Mouse (Mus musculus): Measurements from ENCODE around the gene Zfp64.

Zfp64 gene

GRCm38 (mm10) chr2:168911527-168911926 is 43.9 kb downstream of the Zfp64 start:
- in situ Hi-C loops (cut with MboI; ENCODE audit: unreplicated experiment in 2 of 2): no loop called here

- in situ Hi-C loops (cut with MboI; ENCODE audit: unreplicated experiment in 2 of 2): no loop called here
These were observed 49.4 kb downstream of the Zfp64 start for GRCm38 (mm10) chr2:168906022-168906421.

DNA sequence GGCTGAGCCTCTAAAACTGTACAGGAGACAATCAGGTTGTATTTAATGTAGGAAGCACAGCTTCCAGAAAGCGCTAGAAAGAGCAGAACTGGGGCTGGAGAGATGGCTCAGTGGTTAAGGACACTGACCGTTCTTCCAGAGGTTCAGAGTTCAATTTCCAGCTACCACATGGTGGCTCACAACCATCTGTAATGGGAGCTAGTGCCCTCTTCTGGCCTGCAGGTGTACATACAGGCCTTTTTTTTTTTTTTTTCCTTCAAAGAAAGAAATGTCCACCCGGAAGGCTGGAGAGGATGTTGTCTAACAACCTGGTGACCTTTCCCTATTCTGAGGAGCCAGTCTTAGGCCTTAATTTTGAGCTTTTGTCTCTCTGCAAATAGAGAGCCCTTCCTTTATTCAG is 50.5 kb downstream of the Zfp64 start:
- in situ Hi-C loops (cut with MboI; ENCODE audit: unreplicated experiment in 2 of 2): no loop called here

GRCm38 (mm10) chr2:168904188-168904587 is 51.2 kb downstream of the Zfp64 start:
- in situ Hi-C loops (cut with MboI; ENCODE audit: unreplicated experiment in 2 of 2): no loop called here

- in situ Hi-C loops (cut with MboI; ENCODE audit: unreplicated experiment in 2 of 2): no loop called here
These were observed 52.8 kb downstream of the Zfp64 start for GRCm38 (mm10) chr2:168902634-168903033.

GRCm38 (mm10) chr2:168897906-168898305 is 57.5 kb downstream of the Zfp64 start:
- in situ Hi-C loops (cut with MboI; ENCODE audit: unreplicated experiment in 2 of 2): no loop called here

GRCm38 (mm10) chr2:168895531-168895930 is 59.9 kb downstream of the Zfp64 start:
- in situ Hi-C loops (cut with MboI; ENCODE audit: unreplicated experiment in 2 of 2): no loop called here

- in situ Hi-C loops (cut with MboI; ENCODE audit: unreplicated experiment in 2 of 2): no loop called here
These were observed 60.6 kb downstream of the Zfp64 start for GRCm38 (mm10) chr2:168894738-168895137.

- in situ Hi-C loops (cut with MboI; ENCODE audit: unreplicated experiment in 2 of 2): no loop called here
These were observed 63.3 kb downstream of the Zfp64 start for GRCm38 (mm10) chr2:168892057-168892456.

DNA sequence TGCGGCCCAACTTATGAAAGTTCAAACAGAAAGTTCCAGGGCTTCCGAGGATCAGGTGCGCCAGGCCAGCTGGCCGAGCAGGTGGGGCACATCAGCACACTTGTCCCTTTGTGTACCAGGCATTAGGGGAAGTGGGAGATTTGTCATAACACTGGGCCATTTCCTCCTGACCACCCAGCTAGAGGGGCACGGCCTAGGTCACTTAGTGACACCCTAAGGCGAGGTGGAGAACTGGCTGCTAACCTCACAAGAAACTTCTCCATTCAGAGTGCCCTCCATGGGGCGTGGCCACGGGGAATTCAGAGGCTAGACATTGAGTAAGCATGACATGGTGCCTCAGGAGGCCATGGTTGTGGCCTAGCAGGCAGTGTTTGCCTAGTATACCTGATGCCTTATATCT is 70.7 kb downstream of the Zfp64 start:
- in situ Hi-C loops (cut with MboI; ENCODE audit: unreplicated experiment in 2 of 2): no loop called here

DNA sequence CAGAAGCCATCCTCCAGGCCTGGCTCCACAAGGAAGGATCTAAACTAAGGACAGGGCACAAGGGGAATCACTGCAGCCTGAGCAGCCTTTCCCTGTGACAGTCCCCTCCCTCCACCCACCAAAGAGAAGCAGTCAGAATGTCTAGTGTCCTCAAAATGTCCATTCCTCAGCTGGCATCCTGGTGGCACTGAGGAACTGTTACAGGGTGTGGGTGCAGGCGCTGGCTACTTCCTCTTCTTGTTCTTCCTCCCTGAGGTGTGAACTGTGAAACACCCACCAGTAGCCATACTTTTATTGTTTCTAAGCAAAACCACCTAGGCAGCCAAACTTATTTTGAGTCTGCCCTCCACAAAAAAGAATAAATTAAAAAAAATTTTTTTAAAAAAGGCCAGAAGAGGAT is 72.4 kb downstream of the Zfp64 start:
- in situ Hi-C loops (cut with MboI; ENCODE audit: unreplicated experiment in 2 of 2): no loop called here

- in situ Hi-C loops (cut with MboI; ENCODE audit: unreplicated experiment in 2 of 2): no loop called here
These were observed 73.5 kb downstream of the Zfp64 start for GRCm38 (mm10) chr2:168881927-168882326.

DNA sequence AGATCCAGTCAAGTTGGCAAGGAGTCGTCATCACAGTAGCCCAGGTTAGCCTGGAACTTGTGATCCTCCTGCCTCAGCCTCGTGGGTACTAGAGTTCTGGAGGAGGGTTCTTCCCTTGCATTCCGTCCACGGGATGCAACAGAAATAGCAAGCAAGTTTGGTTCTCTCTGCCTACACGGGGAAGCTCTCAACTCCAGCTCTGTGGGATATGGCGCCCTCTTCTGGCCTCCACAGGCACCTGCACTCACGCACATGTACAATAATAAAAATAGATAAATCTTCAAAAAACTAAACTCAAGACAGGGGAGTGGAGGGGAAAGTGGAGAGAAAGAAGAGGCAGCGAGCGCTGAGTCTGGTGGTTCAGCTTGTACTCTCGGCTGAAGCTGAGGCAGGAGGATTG is 75.8 kb downstream of the Zfp64 start:
- in situ Hi-C loops (cut with MboI; ENCODE audit: unreplicated experiment in 2 of 2): no loop called here

DNA sequence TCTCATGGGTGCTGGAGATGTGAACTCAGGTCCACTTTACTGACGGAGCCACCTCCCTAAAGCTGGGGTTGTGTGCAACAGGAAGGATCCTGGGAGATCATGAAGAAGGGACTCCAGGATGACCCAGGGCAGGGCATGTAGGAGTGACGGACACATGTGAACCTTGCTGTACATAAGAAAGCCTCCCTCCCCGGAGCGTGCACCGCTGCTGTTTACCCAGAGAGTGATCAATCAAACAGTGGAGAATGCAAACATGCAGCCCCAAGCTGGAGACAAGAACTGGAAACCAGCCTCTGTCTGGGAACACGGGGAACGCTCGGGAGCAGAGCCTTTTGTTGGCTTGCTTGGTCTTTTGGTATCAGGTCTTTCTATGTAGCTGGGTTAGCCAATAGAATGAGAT is 76.7 kb downstream of the Zfp64 start:
- in situ Hi-C loops (cut with MboI; ENCODE audit: unreplicated experiment in 2 of 2): no loop called here

DNA sequence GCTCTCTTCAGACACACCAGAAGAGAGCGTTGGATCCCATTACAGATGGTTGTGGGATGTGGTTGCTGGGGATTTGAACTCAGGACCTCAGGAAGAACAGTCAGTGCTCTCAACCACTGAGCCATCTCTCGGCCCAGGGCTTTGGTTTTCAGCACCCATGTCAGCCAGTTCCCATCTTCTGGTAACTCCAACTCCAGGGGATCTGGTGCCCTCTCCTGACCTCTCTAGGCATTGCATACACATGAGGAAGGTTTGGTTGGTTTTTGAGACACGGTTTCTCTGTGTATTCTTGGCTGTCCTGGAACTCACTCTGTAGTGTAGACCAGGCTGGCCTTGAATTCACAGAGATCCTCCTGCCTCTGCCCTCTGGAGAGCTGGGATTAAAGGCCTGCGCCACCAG is 77.2 kb downstream of the Zfp64 start:
- in situ Hi-C loops (cut with MboI; ENCODE audit: unreplicated experiment in 2 of 2): no loop called here

GRCm38 (mm10) chr2:168876631-168877030 is 78.8 kb downstream of the Zfp64 start:
- in situ Hi-C loops (cut with MboI; ENCODE audit: unreplicated experiment in 2 of 2): no loop called here

DNA sequence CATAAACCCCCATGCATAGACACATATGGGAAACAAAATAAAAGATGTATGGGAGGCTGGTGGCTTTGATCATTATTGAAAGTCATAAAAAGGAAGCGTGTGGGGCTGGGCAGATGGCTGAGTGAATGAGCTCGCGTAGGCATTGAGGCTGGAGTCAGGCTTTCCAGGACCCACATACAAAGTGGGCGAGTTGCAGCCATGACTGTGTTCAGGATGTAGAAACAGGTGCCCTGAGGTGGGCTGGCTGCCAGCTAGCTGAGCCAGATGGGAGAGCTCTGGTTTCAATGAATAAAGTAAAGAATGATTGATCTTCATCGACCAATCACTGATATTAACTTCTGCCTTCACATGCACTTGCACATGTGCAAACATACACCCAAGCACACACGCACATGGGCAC is 80.9 kb downstream of the Zfp64 start:
- in situ Hi-C loops (cut with MboI; ENCODE audit: unreplicated experiment in 2 of 2): no loop called here

DNA sequence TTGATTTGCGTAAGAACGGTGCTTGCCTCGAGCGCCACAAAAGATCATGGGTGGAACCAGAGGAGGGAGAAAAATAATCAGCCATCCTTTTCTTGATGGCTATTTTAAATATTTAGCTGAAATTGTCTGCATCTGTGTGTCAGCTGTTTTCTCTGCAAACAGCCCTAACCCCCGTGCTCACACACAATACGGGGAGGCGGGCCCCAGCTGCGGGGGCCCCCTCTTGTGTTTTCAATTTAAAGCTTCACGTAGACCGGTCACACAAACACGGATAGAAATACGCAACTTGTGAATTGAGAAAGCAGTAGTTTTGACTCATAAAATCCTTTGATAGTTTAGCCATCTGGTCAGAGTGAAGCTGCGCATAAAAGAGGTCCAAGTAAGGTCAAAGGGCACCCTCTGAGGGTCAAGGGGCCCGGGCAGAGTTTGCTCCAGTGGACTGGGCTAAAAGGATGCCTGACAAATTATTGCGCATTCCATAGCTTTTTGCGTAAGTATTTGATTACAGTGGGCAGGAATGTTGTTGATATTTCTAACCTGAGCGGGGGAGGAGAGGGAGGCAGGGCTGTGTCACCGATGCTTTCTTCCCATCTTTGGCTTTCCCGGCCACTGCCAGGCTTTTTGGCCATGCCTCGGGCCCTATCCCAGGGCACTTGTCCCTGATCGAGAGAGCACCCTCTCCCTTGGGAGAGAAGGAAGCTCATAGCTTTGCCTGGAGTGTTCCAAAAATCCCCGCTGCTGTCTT is 83.4 kb downstream of the Zfp64 start:
- in situ Hi-C loops (cut with MboI; ENCODE audit: unreplicated experiment in 2 of 2): no loop called here

GRCm38 (mm10) chr2:168870480-168870879 is 84.9 kb downstream of the Zfp64 start:
- in situ Hi-C loops (cut with MboI; ENCODE audit: unreplicated experiment in 2 of 2): no loop called here

DNA sequence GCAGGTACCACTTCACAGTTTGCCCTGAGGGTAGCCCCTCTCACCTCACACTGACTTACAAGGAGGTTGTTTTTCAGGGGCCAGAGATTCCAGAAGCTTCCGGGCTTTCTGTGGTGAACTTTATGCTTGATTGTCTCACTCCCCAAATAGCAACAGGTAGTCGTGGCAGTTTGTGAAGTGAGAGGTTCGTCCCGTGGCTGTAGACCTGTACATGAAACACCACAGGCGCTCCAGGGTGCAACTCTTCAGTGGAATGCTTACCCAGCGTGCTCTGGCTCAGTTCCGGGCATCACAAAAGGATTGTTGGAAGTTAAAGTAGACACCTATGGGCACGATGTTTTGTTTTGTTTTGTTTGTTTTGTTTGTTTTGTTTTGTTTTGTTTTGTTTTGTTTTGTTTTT is 88.4 kb downstream of the Zfp64 start:
- in situ Hi-C loops (cut with MboI; ENCODE audit: unreplicated experiment in 2 of 2): no loop called here

DNA sequence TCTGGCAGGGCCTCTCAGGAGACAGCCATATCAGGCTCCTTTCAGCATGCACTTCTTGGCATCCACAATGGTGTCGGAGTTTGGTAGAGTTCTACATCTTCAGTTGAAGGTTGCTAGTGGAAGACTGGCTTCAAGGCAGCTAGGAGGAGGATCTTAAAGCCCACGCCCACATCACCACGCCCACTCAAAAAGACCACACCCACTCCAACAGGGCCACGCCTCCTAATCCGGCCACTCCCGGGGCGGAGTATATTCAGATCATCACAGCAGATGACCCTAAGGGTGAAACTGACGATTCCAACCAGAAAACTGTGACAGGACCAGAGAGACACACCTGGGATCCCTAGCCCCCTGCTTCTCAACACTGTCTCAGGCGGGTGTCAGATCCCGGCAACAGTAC is 89.0 kb downstream of the Zfp64 start:
- in situ Hi-C loops (cut with MboI; ENCODE audit: unreplicated experiment in 2 of 2): no loop called here

DNA sequence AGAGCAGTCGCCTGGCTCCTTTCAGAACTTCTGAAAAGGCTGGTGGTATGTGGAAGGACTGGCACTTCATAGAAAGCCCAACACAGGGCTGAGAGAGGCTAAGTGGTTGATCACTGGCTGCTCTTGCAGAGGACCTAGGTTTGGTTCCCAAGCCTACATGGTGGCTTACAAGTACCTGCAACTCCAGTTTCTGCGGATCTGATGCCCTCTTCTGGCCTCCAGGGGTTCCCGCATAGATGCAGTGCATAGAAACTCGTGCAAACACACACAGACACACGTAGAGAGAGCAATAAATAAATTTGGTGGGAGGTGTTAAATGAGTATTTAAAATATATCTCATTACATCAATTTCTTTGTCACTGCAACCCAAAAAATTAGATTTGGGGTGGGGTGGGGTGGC is 90.5 kb downstream of the Zfp64 start:
- in situ Hi-C loops (cut with MboI; ENCODE audit: unreplicated experiment in 2 of 2): no loop called here

GRCm38 (mm10) chr2:168862694-168863093 is 92.7 kb downstream of the Zfp64 start:
- in situ Hi-C loops (cut with MboI; ENCODE audit: unreplicated experiment in 2 of 2): no loop called here
